Mouse (Mus musculus): ENCODE data around the gene Wdr92. TPM values are rescaled to one million over a fixed set of nuclear protein-coding genes. Genes with fewer than 3 reads are reported as not detected.

The Wdr92 gene
- polyA plus RNA-seq, 1 experiment from 2014 or later: 19.9 TPM

DNA sequence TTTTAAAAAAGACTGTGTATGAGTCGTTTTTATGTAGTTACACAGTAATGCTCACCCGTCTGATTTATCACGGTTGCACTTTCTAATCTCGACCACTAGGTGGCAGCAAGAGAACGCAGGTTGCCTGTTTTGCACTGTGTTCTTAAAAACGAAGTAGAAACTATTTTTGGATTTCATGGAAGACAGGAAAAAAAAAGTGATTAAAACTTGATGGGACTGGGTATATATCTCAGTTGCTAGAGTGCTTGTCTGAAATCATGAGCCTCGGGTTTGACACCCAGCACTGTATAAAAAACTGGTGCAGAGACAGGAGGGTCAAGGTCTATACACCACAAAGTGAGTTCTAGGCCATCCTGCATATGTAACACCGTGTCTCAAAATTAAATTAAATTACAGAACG, 98.1 kb downstream of the Wdr92 start:
- peak; percentile 92 for ATAC-seq
- 16% methylated on average over 9 of the region's 9 CpGs for WGBS
- H3K4me1 ChIP-seq: no peaks in the 10 kb centered on the region
- no peak overlapping the region for H3K27ac ChIP-seq
- no peak overlapping the region for H3K9ac ChIP-seq
- H3K36me3 ChIP-seq (ENCODE audit: poor library complexity, severe bottlenecking): no peaks in the 10 kb centered on the region
- peaks cover 12% of the 10 kb centered on the region; the same call in 1 of the 2 replicates for H3K27me3 ChIP-seq
- no peak overlapping the region for H3K4me3 ChIP-seq
- H3K9me3 ChIP-seq (replicated peaks): no peaks in the 10 kb centered on the region
- H3K4me2 ChIP-seq: no peak overlapping the region

Other genes starting within 250 kb of the Wdr92 start
- 1.6 and 1.9 TPM in 2 replicates for gene Fbxo48, start 230.7 kb upstream of the Wdr92 start, polyA plus RNA-seq (2015; fragmentation: Nextera tagmentation; extraction: Ambion mirVana)
- gene Cnrip1, start 130.5 kb upstream of the Wdr92 start, polyA plus RNA-seq (2015; fragmentation: Nextera tagmentation; extraction: Ambion mirVana): 63.7 and 75.7 TPM in 2 replicates
- 2.0 and 2.6 TPM in 2 replicates for gene Plek, start 129.7 kb upstream of the Wdr92 start, polyA plus RNA-seq (2015; fragmentation: Nextera tagmentation; extraction: Ambion mirVana)
- 124 and 130 TPM in 2 replicates for gene Ppp3r1, start 22.8 kb upstream of the Wdr92 start, polyA plus RNA-seq (2015; fragmentation: Nextera tagmentation; extraction: Ambion mirVana)
- gene Pno1, start 29.5 kb downstream of the Wdr92 start, polyA plus RNA-seq (2015; fragmentation: Nextera tagmentation; extraction: Ambion mirVana): 53.9 and 56.6 TPM in 2 replicates
- gene C1d, start 75.5 kb downstream of the Wdr92 start, polyA plus RNA-seq (2015; fragmentation: Nextera tagmentation; extraction: Ambion mirVana): 101 and 111 TPM in 2 replicates

Measured in forebrain, embryonic 13.5 days (tissue).